Mouse (Mus musculus) retina, embryonic 14.5 days (tissue): Measurements from ENCODE around the gene Plcd3.

Experiments
- DNase-seq: peaks from one replicate; pipeline ENCODE4 v3.0.0-alpha.2; 2015; ENCODE audit warnings: low spot score

Gene Plcd3

GRCm38 (mm10) chr11:103020713-103021335 is 80.6 kb downstream of the Plcd3 start:
- no peak for DNase-seq
